Mouse (Mus musculus): Measurements from ENCODE around the gene Nat8.
"Not testable (repeated sequence)": the region's sequence is repeated elsewhere in the genome, so short reads cannot be mapped to it uniquely, and the experiment has no call there.

The Nat8 gene

GRCm38 (mm10) chr6:85836098-85836497, 4.2 kb upstream of the Nat8 start:
- not testable (repeated sequence) for DNase-seq (ENCODE audit: low spot score)

- not testable (repeated sequence) for DNase-seq (ENCODE audit: low spot score)
Measured at GRCm38 (mm10) chr6:85835104-85835503, 3.2 kb upstream of the Nat8 start.

DNA sequence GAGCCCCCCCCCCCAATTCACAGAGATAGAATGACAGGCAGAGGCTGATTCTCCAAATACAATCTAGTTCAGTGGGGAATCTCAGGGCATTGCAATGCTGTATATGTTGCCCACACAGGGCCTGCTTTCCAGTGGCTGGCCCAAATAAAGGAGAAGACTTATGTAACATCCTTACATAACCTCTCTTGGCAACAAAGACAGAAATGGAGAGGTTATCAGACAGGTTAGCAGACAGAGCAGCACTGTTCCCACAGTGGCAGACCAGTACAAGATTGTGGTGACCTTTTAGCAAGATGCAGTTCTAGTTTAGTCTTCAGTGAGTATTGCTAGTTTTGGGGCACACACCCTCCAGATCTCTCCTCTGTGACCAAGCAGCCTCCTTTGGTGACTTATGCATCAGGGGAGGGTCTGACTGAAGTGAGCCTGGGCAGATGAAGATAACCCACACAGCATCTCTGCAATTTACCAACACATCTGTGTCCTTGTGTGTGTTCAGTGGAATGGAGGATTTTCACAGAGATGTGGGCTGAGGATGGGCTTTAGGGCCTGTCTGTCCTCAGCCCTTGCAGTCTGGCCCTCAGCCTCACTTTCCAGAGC, 2.7 kb upstream of the Nat8 start:
- not testable (repeated sequence) for DNase-seq (ENCODE audit: low spot score)

GRCm38 (mm10) chr6:85829462-85829861, 2.4 kb downstream of the Nat8 start:
- DNase-seq (ENCODE audit: low spot score), result no peak

GRCm38 (mm10) chr6:85825886-85826285, 6.0 kb downstream of the Nat8 start:
- DNase-seq (ENCODE audit: low spot score), result no peak

GRCm38 (mm10) chr6:85823382-85824090, 8.3 kb downstream of the Nat8 start:
- no peak for DNase-seq (ENCODE audit: low spot score)

DNA sequence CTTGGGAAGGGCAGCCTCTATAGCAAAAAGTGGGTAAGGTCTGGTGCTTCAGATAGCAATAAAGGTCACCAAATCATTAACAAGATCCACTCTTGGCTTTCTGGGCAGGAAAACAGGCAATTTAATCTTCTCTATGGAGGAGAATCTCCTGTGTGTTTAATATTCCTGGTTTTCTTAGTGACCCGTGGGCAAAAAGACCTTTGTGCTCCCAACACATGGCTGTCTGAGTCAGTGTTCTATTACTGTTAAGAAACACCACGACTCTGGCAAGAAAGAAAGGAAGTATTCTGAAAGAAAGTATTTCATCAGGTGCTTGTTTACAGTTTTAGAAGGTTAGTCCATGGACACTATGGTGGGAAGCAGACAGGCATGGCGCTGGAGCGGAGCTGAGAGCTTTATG, 9.6 kb downstream of the Nat8 start:
- no peak for DNase-seq (ENCODE audit: low spot score)

DNA sequence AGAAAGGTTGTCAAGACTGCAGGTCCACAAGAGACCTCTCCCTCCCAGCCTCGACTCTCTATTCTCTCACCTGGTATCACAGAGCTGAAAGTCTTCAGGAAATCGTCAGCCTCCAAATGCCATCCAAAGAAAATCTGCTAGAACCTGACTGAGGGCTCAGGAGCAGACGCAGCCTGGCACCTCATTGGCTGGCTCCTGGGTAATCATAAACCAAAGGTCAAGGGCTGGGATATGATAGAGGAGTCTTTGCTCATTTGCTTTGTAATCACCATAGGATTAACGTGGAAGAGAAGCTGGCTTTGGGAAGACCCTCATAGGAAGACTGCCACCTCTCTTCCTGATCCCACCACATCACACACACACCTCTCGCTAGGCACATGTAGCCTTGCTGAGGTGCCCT, 11.0 kb downstream of the Nat8 start, which contains the start of the genes Nat8f6 and Nat8f5:
Nat8f6 (minus strand) TSS at position 118 of the 400 bp plus-strand sequence.
Nat8f5 (minus strand) TSS at position 136 of the 400 bp plus-strand sequence.
- DNase-seq (ENCODE audit: low spot score), result no peak

DNA sequence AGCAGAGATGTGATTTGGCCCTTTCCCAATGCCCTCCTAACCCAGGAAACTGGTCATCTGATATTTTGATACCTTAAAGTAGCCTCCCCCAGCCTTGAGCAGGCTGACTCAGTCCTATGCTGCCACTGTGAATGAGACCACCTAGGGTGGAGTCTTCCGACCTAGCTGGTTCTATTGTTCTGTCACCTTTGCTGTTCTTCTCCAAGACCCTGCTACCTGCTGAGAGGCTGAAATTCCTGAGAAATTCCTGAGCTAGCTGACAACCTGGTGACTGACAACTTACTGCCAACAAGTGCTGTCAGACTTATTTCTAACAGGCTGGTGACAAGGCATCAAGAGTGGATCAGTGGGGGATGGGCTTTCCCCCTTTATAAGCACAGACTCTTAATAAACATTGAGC, 13.5 kb downstream of the Nat8 start:
- no peak for DNase-seq (ENCODE audit: low spot score)

- DNase-seq (ENCODE audit: low spot score), result no peak
Measured at GRCm38 (mm10) chr6:85813339-85813738, 18.5 kb downstream of the Nat8 start.

GRCm38 (mm10) chr6:85810942-85811537, 20.8 kb downstream of the Nat8 start:
- not testable (repeated sequence) for DNase-seq (ENCODE audit: low spot score)

DNA sequence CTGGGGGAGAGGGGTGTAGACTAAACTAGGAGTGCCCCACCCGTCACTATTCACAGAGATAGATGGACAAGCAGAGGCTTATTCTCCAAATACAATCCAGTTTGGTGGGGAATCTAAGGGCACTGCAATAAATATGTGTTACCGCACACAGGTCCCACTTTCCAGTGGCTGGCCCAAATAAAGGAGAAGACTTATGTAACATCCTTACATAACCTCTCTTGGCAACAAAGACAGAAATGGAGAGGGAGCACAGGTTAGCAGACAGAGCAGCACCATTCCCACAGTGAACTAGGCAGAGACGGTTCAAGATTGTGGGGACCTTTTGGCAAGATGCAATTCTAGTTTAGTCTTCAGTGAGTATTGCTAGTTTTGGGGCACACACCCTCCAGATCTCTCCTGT, 21.4 kb downstream of the Nat8 start:
- not testable (repeated sequence) for DNase-seq (ENCODE audit: low spot score)

GRCm38 (mm10) chr6:85809784-85810183, 22.1 kb downstream of the Nat8 start:
- not testable (repeated sequence) for DNase-seq (ENCODE audit: low spot score)

GRCm38 (mm10) chr6:85803180-85803579, 28.7 kb downstream of the Nat8 start:
- not testable (repeated sequence) for DNase-seq (ENCODE audit: low spot score)

Measured in testis, postnatal 14 days (tissue).